Mouse (Mus musculus): ENCODE data around the gene Vill. TPM values are rescaled to one million over a fixed set of nuclear protein-coding genes. Genes with fewer than 3 reads are reported as not detected.

The Vill gene
- polyA plus RNA-seq, 1 experiment from 2014 or later: 16.1 TPM

DNA sequence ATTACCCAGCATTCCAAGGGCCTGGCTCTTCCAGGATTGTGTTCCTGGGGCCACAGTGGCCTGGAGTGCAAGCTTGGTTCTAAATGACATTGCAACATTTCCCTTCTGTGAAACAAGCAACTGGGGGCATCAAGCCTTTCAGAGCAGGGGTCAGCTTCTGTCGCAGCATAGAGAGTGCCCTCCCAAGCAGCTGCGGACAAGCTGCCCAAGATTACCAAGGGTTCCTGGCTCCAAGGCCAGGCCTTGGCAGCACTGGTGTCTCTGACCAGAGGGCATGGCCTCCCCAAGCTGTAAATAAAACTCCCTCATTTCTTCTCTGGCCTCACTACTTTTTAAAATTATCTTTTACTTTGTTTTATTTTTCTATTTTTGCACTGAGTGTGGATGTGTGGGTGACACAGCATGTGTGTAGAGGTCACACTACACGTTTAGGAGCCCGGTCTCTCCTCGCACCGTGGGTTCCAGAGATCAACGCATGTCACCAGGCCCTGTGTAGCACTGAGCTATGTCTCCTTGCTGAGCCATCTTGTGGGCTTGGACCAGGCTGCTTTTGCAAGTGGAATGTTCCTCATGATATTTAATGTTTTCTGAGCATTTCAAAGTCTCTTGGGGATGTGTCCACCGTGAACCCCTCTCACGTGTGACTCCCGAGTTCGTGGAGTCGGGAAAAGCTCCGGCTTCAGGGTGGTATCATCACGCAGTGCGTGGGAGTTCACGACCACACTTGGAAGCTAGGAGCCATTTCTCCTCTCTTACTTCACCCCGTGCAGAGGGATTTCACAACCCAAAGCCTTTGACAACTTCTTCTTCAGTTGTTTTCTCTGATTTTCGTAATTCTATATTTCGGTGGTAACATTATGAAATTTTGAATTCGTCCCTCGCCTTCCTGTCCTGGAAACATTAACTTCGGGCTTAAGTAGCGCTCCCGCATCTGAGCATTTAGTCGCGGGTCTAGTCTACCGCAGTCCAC, 24.1 kb upstream of the Vill start:
- 94% methylated on average over 27 of the region's 27 CpGs for WGBS
- DNase-seq (ENCODE audit: low spot score): no peak

DNA sequence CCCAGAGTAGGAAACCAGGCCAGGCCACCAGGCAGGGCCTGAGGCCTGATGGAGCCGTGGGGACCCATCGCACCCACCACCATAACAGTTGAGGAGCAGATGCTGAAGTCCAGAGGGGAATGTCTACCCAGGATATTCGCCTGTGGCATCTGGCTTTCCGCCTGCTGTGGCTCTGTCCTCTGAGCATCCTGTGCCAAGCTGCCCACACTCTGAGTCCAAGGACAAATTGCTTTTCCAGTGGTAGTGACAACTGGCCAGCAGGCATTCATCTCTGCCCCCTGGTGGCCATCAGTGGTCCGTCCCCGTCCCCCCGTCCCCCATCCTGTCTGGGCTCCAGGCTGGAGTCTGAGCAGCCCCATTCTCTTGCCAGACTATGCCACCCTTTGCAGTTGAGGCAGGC, 23.0 kb upstream of the Vill start:
- Histone ChIP-seq H3K36me3 (peaks cover 7% of the 10 kb centered on the region), H3K4me1 (replicated peaks) (peaks cover 36% of the 10 kb centered on the region)
- WGBS: 60% methylated on average over 7 of the region's 7 CpGs

More for the DNA sequence above, 24.1 kb upstream of the Vill start:
- Histone ChIP-seq H3K27me3 (ENCODE audit: insufficient read depth, poor library complexity, severe bottlenecking) (peaks cover 3% of the 10 kb centered on the region; the same call in 1 of the 2 replicates), H3K4me1 (replicated peaks) (peaks cover 25% of the 10 kb centered on the region), H3K4me3 (no peak overlapping the region), H3K27ac (no peak overlapping the region), H3K36me3 (peaks cover 4% of the 10 kb centered on the region; the same call in 1 of the 2 replicates), H3K9me3 (no peaks in the 10 kb centered on the region)

DNA sequence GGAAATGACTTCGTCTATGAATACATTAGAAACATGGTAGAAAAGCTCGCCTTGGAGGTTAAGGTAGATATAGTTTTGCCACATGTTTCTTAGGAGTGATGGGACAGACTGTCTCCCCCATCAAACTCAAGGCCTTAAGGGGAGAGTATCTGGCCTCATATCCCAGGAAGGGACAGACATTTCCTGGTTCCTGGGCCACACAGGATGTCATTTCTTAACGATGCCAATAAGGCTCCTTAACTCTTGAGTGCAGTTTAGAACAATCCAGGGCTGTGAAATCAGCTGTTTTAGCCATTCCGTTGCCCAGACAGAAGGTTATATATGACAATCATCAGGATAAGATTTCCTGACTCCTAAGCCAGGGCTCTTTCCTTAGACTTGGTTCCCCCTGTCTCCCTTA, 21.5 kb upstream of the Vill start:
- Histone ChIP-seq H3K36me3 (peaks cover 8% of the 10 kb centered on the region), H3K9me3 (no peaks in the 10 kb centered on the region), H3K4me1 (replicated peaks) (peaks cover 42% of the 10 kb centered on the region), H3K4me3 (no peak overlapping the region), H3K27ac (no peak overlapping the region), H3K27me3 (ENCODE audit: insufficient read depth, poor library complexity, severe bottlenecking) (peaks cover 3% of the 10 kb centered on the region; the same call in 1 of the 2 replicates)
- no peak for DNase-seq (ENCODE audit: low spot score)
- 91% methylated on average over 4 of the region's 4 CpGs for whole genome bisulfite sequencing

More for the DNA sequence above, 23.0 kb upstream of the Vill start:
- Histone ChIP-seq H3K4me3 (no peak overlapping the region), H3K27me3 (ENCODE audit: insufficient read depth, poor library complexity, severe bottlenecking) (peaks cover 3% of the 10 kb centered on the region; the same call in 1 of the 2 replicates), H3K9me3 (no peaks in the 10 kb centered on the region), H3K27ac (no peak overlapping the region)
- DNase-seq (ENCODE audit: low spot score): peak; percentile 71

DNA sequence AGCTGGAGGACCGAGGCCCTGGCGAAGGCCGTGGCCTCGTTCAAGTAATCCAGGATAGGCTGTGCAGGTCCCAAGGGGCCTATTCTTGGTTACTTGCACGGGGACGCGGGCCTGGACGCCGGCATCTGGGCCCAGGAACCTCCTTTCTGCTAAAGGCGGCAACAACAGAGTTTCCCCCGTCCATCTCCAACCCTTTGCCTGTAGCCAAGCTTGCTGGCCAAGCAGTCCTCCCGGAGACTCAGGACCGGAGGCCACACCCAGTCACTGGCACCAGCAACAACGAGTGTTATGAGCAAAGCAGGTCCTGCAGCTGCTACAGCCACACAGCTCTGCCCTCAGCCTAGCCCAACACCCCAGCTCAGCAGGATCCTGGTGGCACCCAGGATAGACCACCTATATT, 20.8 kb upstream of the Vill start:
- no peaks in the 10 kb centered on the region for H3K9me3 ChIP-seq
- H3K27me3 ChIP-seq (ENCODE audit: insufficient read depth, poor library complexity, severe bottlenecking): peaks cover 3% of the 10 kb centered on the region; the same call in 1 of the 2 replicates
- no peak overlapping the region for H3K4me3 ChIP-seq
- H3K36me3 ChIP-seq: peaks cover 12% of the 10 kb centered on the region
- peak overlapping the region; percentile 47; the same call in 1 of the 2 replicates for H3K27ac ChIP-seq
- no peak for DNase-seq (ENCODE audit: low spot score)
- peaks cover 42% of the 10 kb centered on the region for H3K4me1 ChIP-seq (replicated peaks)
- 84% methylated on average over 14 of the region's 14 CpGs for WGBS

DNA sequence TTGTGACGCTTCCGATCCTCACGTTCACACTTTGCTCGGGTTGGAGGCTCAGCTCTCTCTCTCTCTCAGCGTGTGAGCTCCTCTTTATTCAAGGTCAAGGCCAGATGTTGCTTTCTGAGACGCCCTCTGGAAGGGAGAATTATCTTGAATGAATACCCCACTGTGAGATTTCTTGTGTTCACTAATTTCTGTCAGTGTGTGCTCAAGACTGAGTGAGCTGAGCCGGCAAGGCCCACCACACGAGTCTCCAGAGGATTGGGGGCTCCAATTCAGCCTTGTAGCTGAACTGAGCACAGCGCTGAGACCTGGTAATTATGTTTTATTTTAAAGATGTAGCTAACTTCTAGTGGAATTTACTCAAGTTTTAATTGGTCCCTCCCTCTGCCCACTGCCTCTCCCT, 20.0 kb upstream of the Vill start:
- H3K4me1 ChIP-seq (replicated peaks): peaks cover 42% of the 10 kb centered on the region
- peak overlapping the region; percentile 47; the same call in 1 of the 2 replicates for H3K27ac ChIP-seq
- WGBS: 53% methylated on average over 9 of the region's 9 CpGs
- peaks cover 12% of the 10 kb centered on the region for H3K36me3 ChIP-seq
- no peak for DNase-seq (ENCODE audit: low spot score)
- H3K27me3 ChIP-seq (ENCODE audit: insufficient read depth, poor library complexity, severe bottlenecking): peaks cover 3% of the 10 kb centered on the region; the same call in 1 of the 2 replicates
- no peak overlapping the region for H3K4me3 ChIP-seq
- no peaks in the 10 kb centered on the region for H3K9me3 ChIP-seq

DNA sequence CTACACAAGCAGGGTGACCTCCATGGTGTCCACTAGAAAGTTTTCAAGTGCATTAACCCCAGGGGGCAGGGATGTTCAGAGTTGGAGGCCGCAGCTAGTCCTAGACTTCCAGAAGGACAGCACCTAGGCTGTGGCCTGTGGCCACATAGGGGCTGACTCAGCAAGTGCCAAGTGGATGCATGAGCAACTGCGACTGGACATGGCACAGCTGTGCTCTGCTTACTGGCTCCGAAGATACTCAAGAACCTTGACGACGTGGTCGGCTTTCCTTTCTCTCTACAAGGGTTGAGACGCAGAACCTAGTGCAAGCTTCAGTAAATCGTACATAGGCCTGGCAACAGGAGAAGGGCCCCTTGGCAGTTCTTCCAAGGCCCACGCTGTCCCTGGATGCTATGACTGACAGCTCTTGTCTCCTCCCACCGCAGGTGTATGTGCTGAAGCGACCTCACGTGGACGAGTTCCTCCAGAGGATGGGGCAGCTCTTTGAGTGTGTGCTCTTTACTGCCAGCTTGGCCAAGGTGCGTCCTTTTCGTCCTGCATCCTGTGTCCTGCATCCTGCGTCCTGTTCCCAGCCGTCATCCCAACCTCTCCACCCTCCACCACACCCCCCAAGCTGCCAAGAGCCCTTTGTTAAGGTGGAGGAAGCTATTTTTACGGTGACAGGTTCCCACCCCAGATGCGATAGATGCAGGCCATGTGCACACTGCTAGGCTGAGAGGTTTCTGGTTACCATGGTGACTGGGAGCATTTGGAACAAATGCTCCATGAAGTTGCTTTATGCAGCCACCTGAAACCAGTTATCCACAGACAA, 19.3 kb upstream of the Vill start:
- WGBS: 72% methylated on average over 19 of the region's 19 CpGs
- Histone ChIP-seq H3K36me3 (peaks cover 17% of the 10 kb centered on the region), H3K4me1 (replicated peaks) (peaks cover 42% of the 10 kb centered on the region), H3K4me3 (no peak overlapping the region), H3K27me3 (ENCODE audit: insufficient read depth, poor library complexity, severe bottlenecking) (peaks cover 3% of the 10 kb centered on the region; the same call in 1 of the 2 replicates), H3K9me3 (no peaks in the 10 kb centered on the region), H3K27ac (peak overlapping the region; percentile 47; the same call in 1 of the 2 replicates)
- DNase-seq (ENCODE audit: low spot score): no peak

DNA sequence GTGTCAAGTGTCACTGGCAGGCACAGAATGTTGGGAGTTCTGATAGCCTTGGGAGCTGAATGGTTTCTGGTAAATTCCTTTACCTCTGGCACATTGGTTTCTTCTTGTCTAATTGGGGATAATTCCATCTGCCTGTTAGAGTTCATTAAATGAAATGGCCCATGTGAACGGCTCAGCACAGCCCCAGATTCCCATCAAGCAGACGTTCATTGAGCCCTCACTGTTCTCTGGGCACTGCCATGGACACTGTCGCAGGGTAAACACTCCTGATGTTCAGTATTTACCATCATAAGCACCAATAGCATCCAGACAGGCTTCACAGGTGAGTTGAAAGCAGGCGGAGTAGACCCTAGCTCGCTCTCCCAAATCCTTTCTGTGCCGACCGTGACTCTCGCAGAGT, 18.5 kb upstream of the Vill start:
- 84% methylated on average over 8 of the region's 8 CpGs for WGBS
- DNase-seq (ENCODE audit: low spot score): no peak
- Histone ChIP-seq H3K4me3 (no peak overlapping the region), H3K4me1 (replicated peaks) (peaks cover 42% of the 10 kb centered on the region), H3K36me3 (peaks cover 19% of the 10 kb centered on the region), H3K9me3 (no peaks in the 10 kb centered on the region), H3K27ac (peak overlapping the region; percentile 47; the same call in 1 of the 2 replicates), H3K27me3 (ENCODE audit: insufficient read depth, poor library complexity, severe bottlenecking) (peaks cover 3% of the 10 kb centered on the region; the same call in 1 of the 2 replicates)

DNA sequence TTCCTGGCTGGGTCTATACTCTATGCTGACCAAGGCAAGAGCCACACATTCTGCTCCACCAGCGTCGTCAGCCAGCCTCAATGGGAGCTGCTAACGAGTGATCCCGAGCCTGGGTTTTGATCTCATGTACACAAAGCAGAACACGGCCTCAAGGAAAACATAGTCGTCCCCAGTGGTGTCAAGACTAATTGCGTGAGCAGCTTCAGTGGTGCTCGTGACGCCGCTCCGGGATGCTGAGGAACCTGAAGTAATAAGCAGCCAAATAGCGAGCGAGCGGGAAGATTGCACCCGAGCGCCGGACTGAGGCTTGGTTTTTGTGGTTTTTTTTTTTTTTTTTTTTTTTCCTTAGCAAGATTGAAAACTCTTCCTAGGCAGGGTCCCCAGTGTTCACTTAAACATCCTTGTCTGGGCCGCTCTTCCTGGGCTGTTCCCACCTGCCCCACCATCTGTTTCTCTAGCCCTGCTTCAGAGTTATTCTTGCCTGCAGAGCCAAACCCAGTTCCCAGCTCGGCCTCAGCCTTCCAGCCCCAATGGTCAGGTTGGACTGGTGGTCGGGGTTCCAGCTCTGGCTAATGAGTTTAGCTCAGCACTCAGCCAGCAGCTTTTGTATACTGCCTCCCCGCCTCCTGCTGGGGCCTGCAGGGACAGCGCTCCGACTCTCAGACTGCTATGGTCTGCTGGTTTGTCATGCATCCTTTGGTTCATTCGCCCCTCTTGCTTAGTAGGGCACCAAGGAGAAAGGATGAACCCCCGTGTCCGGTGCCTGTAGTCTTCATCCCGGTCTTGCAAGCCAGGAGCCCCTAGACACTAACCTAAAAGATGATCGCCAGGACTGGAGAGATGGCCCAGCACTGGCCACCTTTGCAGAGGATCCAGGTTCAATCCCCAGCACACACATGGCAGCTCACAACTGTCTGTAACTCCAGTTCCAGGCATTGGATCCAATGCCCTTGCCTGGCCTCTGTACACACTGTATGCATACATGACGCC, 17.6 kb upstream of the Vill start:
- Histone ChIP-seq H3K36me3 (peaks cover 20% of the 10 kb centered on the region), H3K4me3 (no peak overlapping the region), H3K27ac (peak overlapping the region; percentile 53; the same call in 1 of the 2 replicates), H3K9me3 (no peaks in the 10 kb centered on the region), H3K27me3 (ENCODE audit: insufficient read depth, poor library complexity, severe bottlenecking) (peaks cover 3% of the 10 kb centered on the region; the same call in 1 of the 2 replicates), H3K4me1 (replicated peaks) (peaks cover 42% of the 10 kb centered on the region)
- WGBS: 72% methylated on average over 29 of the region's 29 CpGs
- DNase-seq (ENCODE audit: low spot score): no peak

DNA sequence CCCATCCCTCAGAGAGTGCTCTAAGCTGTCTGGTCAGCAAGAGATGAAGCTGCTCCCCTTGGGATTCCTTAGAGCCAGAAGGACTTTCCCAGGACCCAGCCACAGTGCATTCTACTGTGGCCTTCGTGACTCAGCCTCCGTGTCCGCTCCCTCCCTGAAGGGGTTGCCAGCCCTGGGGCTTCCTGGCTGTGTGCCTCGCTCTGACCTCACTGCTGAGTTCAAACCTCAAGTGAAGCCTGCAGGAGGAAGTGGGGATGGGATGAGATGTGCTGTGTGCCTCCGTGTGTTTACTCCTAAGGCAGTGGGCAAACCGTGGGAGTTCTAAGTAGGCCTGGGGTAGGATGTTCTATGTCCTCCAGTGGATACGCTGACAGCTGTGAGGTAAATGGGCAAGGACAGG, 16.7 kb upstream of the Vill start:
- Histone ChIP-seq H3K27me3 (ENCODE audit: insufficient read depth, poor library complexity, severe bottlenecking) (peaks cover 3% of the 10 kb centered on the region; the same call in 1 of the 2 replicates), H3K4me3 (no peak overlapping the region), H3K27ac (no peak overlapping the region), H3K4me1 (replicated peaks) (peaks cover 42% of the 10 kb centered on the region), H3K9me3 (no peaks in the 10 kb centered on the region), H3K36me3 (peaks cover 26% of the 10 kb centered on the region)
- WGBS: 81% methylated on average over 7 of the region's 7 CpGs
- DNase-seq (ENCODE audit: low spot score): no peak

DNA sequence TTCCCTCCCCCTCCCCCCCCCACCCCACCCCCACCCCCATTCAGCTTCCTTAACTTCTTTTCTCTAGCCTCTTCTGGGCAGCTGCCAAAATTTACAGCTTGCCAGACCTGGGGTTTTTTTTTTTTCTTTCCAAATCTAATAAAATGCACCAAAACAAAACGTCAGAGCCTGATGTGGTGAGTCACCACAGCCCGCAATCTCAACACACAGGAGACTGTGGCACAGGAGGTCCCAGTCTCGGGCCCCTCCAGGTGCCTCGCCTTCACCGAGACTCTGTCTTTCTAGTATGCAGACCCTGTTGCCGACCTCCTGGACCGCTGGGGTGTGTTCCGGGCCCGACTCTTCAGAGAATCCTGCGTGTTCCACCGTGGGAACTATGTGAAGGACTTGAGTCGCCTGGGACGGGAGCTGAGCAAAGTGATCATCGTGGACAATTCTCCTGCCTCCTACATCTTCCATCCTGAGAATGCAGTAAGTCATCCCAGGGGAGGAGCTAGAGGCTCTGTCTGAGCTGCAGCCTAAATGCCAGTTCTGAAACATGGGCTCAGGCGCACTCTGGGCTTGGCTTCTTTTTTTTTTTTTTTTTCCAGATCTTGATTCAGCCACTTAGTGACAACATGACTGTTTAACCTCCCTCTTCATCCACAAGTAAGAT, 15.4 kb upstream of the Vill start:
- DNase-seq (ENCODE audit: low spot score): no peak
- no peaks in the 10 kb centered on the region for H3K27me3 ChIP-seq (ENCODE audit: insufficient read depth, poor library complexity, severe bottlenecking)
- no peaks in the 10 kb centered on the region for H3K9me3 ChIP-seq
- H3K27ac ChIP-seq: no peak overlapping the region
- H3K36me3 ChIP-seq: peaks cover 37% of the 10 kb centered on the region
- H3K4me1 ChIP-seq (replicated peaks): peaks cover 33% of the 10 kb centered on the region
- H3K4me3 ChIP-seq: no peak overlapping the region
- WGBS: 87% methylated on average over 15 of the region's 15 CpGs

DNA sequence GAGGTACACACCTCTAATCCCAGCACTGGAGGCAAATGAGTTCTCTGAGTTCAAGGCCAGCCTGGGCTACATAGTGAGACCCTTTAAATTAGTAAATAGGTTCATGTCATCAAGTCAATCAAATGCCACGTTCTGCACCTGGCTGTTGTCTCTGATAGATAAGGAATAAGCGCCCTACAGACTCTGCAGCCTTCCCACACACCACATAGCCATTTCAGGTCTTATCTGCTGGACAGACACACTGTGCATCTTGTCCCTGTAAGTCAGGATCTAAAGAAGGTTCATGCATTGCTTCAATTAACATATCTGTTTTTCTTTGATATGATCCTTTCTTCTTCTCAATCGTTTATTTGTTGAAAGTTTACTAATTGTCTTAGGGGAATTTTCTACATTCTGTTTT, 14.0 kb upstream of the Vill start:
- no peak overlapping the region for H3K4me3 ChIP-seq
- no peaks in the 10 kb centered on the region for H3K9me3 ChIP-seq
- no peak overlapping the region for H3K27ac ChIP-seq
- WGBS: 89% methylated on average over 3 of the region's 3 CpGs
- peaks cover 19% of the 10 kb centered on the region for H3K4me1 ChIP-seq (replicated peaks)
- H3K27me3 ChIP-seq (ENCODE audit: insufficient read depth, poor library complexity, severe bottlenecking): no peaks in the 10 kb centered on the region
- DNase-seq (ENCODE audit: low spot score): no peak
- peaks cover 37% of the 10 kb centered on the region for H3K36me3 ChIP-seq
